In the genomic region with DNA sequence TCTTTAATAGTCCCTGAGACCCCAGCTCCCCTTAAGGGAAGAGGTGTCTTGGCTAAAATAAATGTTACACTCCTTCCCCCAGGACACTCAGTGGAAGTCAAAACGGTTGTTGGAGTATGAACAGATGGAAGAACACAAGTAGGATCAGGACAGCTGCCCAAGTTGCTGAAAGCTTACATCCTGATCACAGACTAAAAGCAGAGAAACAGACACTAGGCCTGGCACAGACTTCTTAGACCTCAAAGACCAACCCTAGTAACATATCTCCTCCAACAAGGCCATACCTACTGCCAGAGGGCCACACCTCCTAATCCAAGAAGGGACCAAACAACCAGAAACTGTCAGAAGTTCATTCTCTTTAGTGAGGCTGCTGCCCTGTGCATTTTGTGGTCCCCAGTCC, we compare ENCODE assay signal across 26 mouse cellular contexts.
"Had no signal": no experiment of that assay in that cellular context is flagged by ENCODE, and none has a peak within 500 bp of the region (broad histone marks: within the 10 kb centered on the region; RNA-seq: fewer than 3 reads in every experiment).

No protein-coding gene starts in this region.

- H3K27ac ChIP-seq: left cerebral cortex, adult 2 months; limb, embryonic 12.5 days; limb, embryonic 15.5 days; liver, embryonic 14.5 days; lung, embryonic 15.5 days; midbrain, embryonic 10.5 days; midbrain, embryonic 13.5 days; neural tube, embryonic 13.5 days; stomach, postnatal 0 days had no signal

- DNase-seq: kidney, adult 18-20 months; kidney, adult 9 months; kidney, postnatal 14 days; kidney, postnatal 4 days; layer of hippocampus, adult 9-11 months; layer of hippocampus, postnatal 36 days; left cerebral cortex, postnatal 4 days; liver, postnatal 0 days; lung, postnatal 14 days; lung, postnatal 4 days; right cerebral cortex, postnatal 14 days; right cerebral cortex, postnatal 4 days; thymus, adult 2 months; thymus, postnatal 14 days; thymus, postnatal 4 days had no signal

- ATAC-seq: liver, postnatal 0 days; midbrain, embryonic 13.5 days; midbrain, embryonic 16.5 days had no signal

- H3K4me3 ChIP-seq: left cerebral cortex, adult 2 months; limb, embryonic 12.5 days; limb, embryonic 15.5 days; lung, embryonic 15.5 days; midbrain, embryonic 10.5 days; midbrain, embryonic 13.5 days; myocyte; neural tube, embryonic 13.5 days had no signal
